Mouse (Mus musculus) bone marrow, adult 2 months (tissue): ENCODE measurements at regions not wholly inside any gene's neighbourhood (a gene's known extent, or its start where the extent isn't known, plus 50 kb on each side); places are given as distances from the start of the nearest gene placed in this dataset.

ENCODE experiments used
- CTCF ChIP-seq: fragments of 200-500 bp; IDR thresholded peaks from 2 replicates; pipeline ENCODE4 v1.5.1; 2011; ENCODE audit warnings: low read length, control low read depth; ENCODE audit not compliant: control insufficient read depth, insufficient read depth
- POLR2A ChIP-seq: fragments of 200-500 bp; IDR thresholded peaks from 2 replicates; pipeline ENCODE4 v1.6.1; 2011; ENCODE audit warnings: low read depth, mild to moderate bottlenecking, control low read depth, low read length, borderline replicate concordance; ENCODE audit not compliant: control insufficient read depth

DNA sequence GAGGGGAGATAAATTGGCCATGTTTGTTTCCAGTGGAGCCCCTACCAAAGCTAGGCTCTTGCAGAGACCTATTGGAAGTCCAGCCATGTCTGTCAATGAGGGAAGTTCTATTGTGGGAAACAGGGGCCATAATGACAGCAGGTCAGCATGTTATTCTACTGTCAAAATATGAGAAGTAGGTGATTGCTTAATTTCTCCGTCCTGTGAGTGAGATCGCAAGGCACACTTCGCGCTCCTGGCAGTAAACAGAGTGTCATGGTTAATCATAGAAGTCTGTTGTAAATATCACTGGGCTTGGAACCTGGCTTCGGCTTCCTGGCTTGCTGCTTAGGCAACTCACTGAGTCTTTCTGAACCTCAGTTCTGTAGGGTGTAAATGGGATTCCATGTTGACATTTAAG lies 72.5 kb upstream of the Ccdc122 start:
- TF ChIP-seq CTCF (no peak), POLR2A (no peak)
